Mouse (Mus musculus): Measurements from ENCODE around the gene Irgc1. TPM values are rescaled to one million over a fixed set of nuclear protein-coding genes. Genes with fewer than 3 reads are reported as not detected.

The Irgc1 gene
- polyA plus RNA-seq, 1 experiment from 2014 or later = not detected

GRCm38 (mm10) chr7:24435305-24435704 is 16.8 kb downstream of the Irgc1 start:
- ATAC-seq (replicated peaks; ENCODE audit: low FRiP score, low TSS enrichment, low read depth) (no peak), DNase-seq (ENCODE audit: low spot score) (no peak)
- Histone ChIP-seq H3K27ac (ENCODE audit: low read depth) (no peak overlapping the region), H3K9ac (ENCODE audit: low read length) (no peak overlapping the region), H3K4me3 (ENCODE audit: low read depth, low read length) (no peak overlapping the region), H3K36me3 (ENCODE audit: control insufficient read depth, insufficient read depth, low read length) (no peaks in the 10 kb centered on the region), H3K4me2 (ENCODE audit: low read length) (no peak overlapping the region), H3K9me3 (ENCODE audit: control insufficient read depth, low read length) (peaks cover 6% of the 10 kb centered on the region; the same call in 1 of the 2 replicates), H3K27me3 (replicated peaks; ENCODE audit: control insufficient read depth, insufficient read depth, low read length) (peaks cover 8% of the 10 kb centered on the region; the same call in 1 of the 2 replicates), H3K4me1 (replicated peaks; ENCODE audit: control insufficient read depth, insufficient read depth, low read length) (no peaks in the 10 kb centered on the region)
- WGBS = 74% methylated on average over 5 of the region's 5 CpGs

- H3K9me3 ChIP-seq (ENCODE audit: control insufficient read depth, low read length) = peaks cover 6% of the 10 kb centered on the region; the same call in 1 of the 2 replicates
- no peak overlapping the region for H3K9ac ChIP-seq (ENCODE audit: low read length)
- H3K4me1 ChIP-seq (replicated peaks; ENCODE audit: control insufficient read depth, insufficient read depth, low read length) = no peaks in the 10 kb centered on the region
- H3K27ac ChIP-seq (ENCODE audit: low read depth) = no peak overlapping the region
- H3K4me2 ChIP-seq (ENCODE audit: low read length) = no peak overlapping the region
- peaks cover 8% of the 10 kb centered on the region; the same call in 1 of the 2 replicates for H3K27me3 ChIP-seq (replicated peaks; ENCODE audit: control insufficient read depth, insufficient read depth, low read length)
- no peak overlapping the region for H3K4me3 ChIP-seq (ENCODE audit: low read depth, low read length)
- 50% methylated on average over 11 of the region's 11 CpGs for WGBS
- no peaks in the 10 kb centered on the region for H3K36me3 ChIP-seq (ENCODE audit: control insufficient read depth, insufficient read depth, low read length)
- DNase-seq (ENCODE audit: low spot score) (no peak), ATAC-seq (replicated peaks; ENCODE audit: low FRiP score, low TSS enrichment, low read depth) (no peak)
Measured at GRCm38 (mm10) chr7:24431713-24432112, 20.4 kb downstream of the Irgc1 start.

- H3K4me1 ChIP-seq (replicated peaks; ENCODE audit: control insufficient read depth, insufficient read depth, low read length) = no peaks in the 10 kb centered on the region
- WGBS = 94% methylated on average over 15 of the region's 15 CpGs
- no peak overlapping the region for H3K4me2 ChIP-seq (ENCODE audit: low read length)
- DNase-seq (ENCODE audit: low spot score) (no peak), ATAC-seq (replicated peaks; ENCODE audit: low FRiP score, low TSS enrichment, low read depth) (no peak)
- H3K9me3 ChIP-seq (ENCODE audit: control insufficient read depth, low read length) = peaks cover 6% of the 10 kb centered on the region; the same call in 1 of the 2 replicates
- H3K36me3 ChIP-seq (ENCODE audit: control insufficient read depth, insufficient read depth, low read length) = no peaks in the 10 kb centered on the region
- no peak overlapping the region for H3K9ac ChIP-seq (ENCODE audit: low read length)
- H3K27me3 ChIP-seq (replicated peaks; ENCODE audit: control insufficient read depth, insufficient read depth, low read length) = peaks cover 8% of the 10 kb centered on the region; the same call in 1 of the 2 replicates
- H3K4me3 ChIP-seq (ENCODE audit: low read depth, low read length) = no peak overlapping the region
- H3K27ac ChIP-seq (ENCODE audit: low read depth) = no peak overlapping the region
Measured at GRCm38 (mm10) chr7:24430551-24431345, 21.3 kb downstream of the Irgc1 start.

GRCm38 (mm10) chr7:24429413-24430112 is 22.5 kb downstream of the Irgc1 start:
- no peak for ATAC-seq (replicated peaks; ENCODE audit: low FRiP score, low TSS enrichment, low read depth)
- Histone ChIP-seq H3K4me3 (ENCODE audit: low read depth, low read length) (no peak overlapping the region), H3K4me2 (ENCODE audit: low read length) (no peak overlapping the region), H3K9me3 (ENCODE audit: control insufficient read depth, low read length) (peaks cover 6% of the 10 kb centered on the region; the same call in 1 of the 2 replicates), H3K9ac (ENCODE audit: low read length) (no peak overlapping the region), H3K36me3 (ENCODE audit: control insufficient read depth, insufficient read depth, low read length) (no peaks in the 10 kb centered on the region), H3K27ac (ENCODE audit: low read depth) (no peak overlapping the region), H3K27me3 (replicated peaks; ENCODE audit: control insufficient read depth, insufficient read depth, low read length) (peaks cover 8% of the 10 kb centered on the region; the same call in 1 of the 2 replicates), H3K4me1 (replicated peaks; ENCODE audit: control insufficient read depth, insufficient read depth, low read length) (no peaks in the 10 kb centered on the region)
- no peak for DNase-seq (ENCODE audit: low spot score)
- WGBS = 69% methylated on average over 16 of the region's 16 CpGs

GRCm38 (mm10) chr7:24428725-24429124 is 23.4 kb downstream of the Irgc1 start:
- DNase-seq (ENCODE audit: low spot score) (no peak), ATAC-seq (replicated peaks; ENCODE audit: low FRiP score, low TSS enrichment, low read depth) (no peak)
- no peaks in the 10 kb centered on the region for H3K36me3 ChIP-seq (ENCODE audit: control insufficient read depth, insufficient read depth, low read length)
- H3K27ac ChIP-seq (ENCODE audit: low read depth) = no peak overlapping the region
- H3K4me1 ChIP-seq (replicated peaks; ENCODE audit: control insufficient read depth, insufficient read depth, low read length) = no peaks in the 10 kb centered on the region
- 89% methylated on average over 5 of the region's 5 CpGs for WGBS
- peaks cover 6% of the 10 kb centered on the region; the same call in 1 of the 2 replicates for H3K9me3 ChIP-seq (ENCODE audit: control insufficient read depth, low read length)
- no peak overlapping the region for H3K9ac ChIP-seq (ENCODE audit: low read length)
- no peak overlapping the region for H3K4me3 ChIP-seq (ENCODE audit: low read depth, low read length)
- peaks cover 8% of the 10 kb centered on the region; the same call in 1 of the 2 replicates for H3K27me3 ChIP-seq (replicated peaks; ENCODE audit: control insufficient read depth, insufficient read depth, low read length)
- H3K4me2 ChIP-seq (ENCODE audit: low read length) = no peak overlapping the region

- H3K36me3 ChIP-seq (ENCODE audit: control insufficient read depth, insufficient read depth, low read length) = peaks cover 8% of the 10 kb centered on the region
- ATAC-seq (replicated peaks; ENCODE audit: low FRiP score, low TSS enrichment, low read depth) = no peak
- H3K4me3 ChIP-seq (ENCODE audit: low read depth, low read length) = no peak overlapping the region
- H3K4me1 ChIP-seq (replicated peaks; ENCODE audit: control insufficient read depth, insufficient read depth, low read length) = no peaks in the 10 kb centered on the region
- H3K4me2 ChIP-seq (ENCODE audit: low read length) = no peak overlapping the region
- DNase-seq (ENCODE audit: low spot score) = no peak
- H3K27ac ChIP-seq (ENCODE audit: low read depth) = no peak overlapping the region
- H3K27me3 ChIP-seq (replicated peaks; ENCODE audit: control insufficient read depth, insufficient read depth, low read length) = 0 out of 2 replicates have a peak, but pooled peaks cover under 1% of the 10 kb centered on the region
- 96% methylated on average over 8 of the region's 8 CpGs for WGBS
- H3K9ac ChIP-seq (ENCODE audit: low read length) = no peak overlapping the region
- H3K9me3 ChIP-seq (ENCODE audit: control insufficient read depth, low read length) = no peaks in the 10 kb centered on the region
Measured at GRCm38 (mm10) chr7:24427168-24427567, 24.9 kb downstream of the Irgc1 start.

- Histone ChIP-seq H3K9me3 (ENCODE audit: control insufficient read depth, low read length) (no peaks in the 10 kb centered on the region), H3K4me1 (replicated peaks; ENCODE audit: control insufficient read depth, insufficient read depth, low read length) (no peaks in the 10 kb centered on the region), H3K4me2 (ENCODE audit: low read length) (no peak overlapping the region), H3K27me3 (replicated peaks; ENCODE audit: control insufficient read depth, insufficient read depth, low read length) (no peaks in the 10 kb centered on the region), H3K27ac (ENCODE audit: low read depth) (no peak overlapping the region), H3K9ac (ENCODE audit: low read length) (no peak overlapping the region), H3K36me3 (ENCODE audit: control insufficient read depth, insufficient read depth, low read length) (peaks cover 17% of the 10 kb centered on the region), H3K4me3 (ENCODE audit: low read depth, low read length) (no peak overlapping the region)
- ATAC-seq (replicated peaks; ENCODE audit: low FRiP score, low TSS enrichment, low read depth) (no peak), DNase-seq (ENCODE audit: low spot score) (no peak)
- WGBS = 77% methylated on average over 9 of the region's 9 CpGs
Measured at GRCm38 (mm10) chr7:24425919-24426318, 26.2 kb downstream of the Irgc1 start.

- no peak overlapping the region for H3K9ac ChIP-seq (ENCODE audit: low read length)
- H3K9me3 ChIP-seq (ENCODE audit: control insufficient read depth, low read length) = no peaks in the 10 kb centered on the region
- no peaks in the 10 kb centered on the region for H3K4me1 ChIP-seq (replicated peaks; ENCODE audit: control insufficient read depth, insufficient read depth, low read length)
- ATAC-seq (replicated peaks; ENCODE audit: low FRiP score, low TSS enrichment, low read depth) = no peak
- H3K27me3 ChIP-seq (replicated peaks; ENCODE audit: control insufficient read depth, insufficient read depth, low read length) = no peaks in the 10 kb centered on the region
- no peak for DNase-seq (ENCODE audit: low spot score)
- H3K27ac ChIP-seq (ENCODE audit: low read depth) = no peak overlapping the region
- WGBS = 81% methylated on average over 12 of the region's 12 CpGs
- H3K36me3 ChIP-seq (ENCODE audit: control insufficient read depth, insufficient read depth, low read length) = peaks cover 22% of the 10 kb centered on the region
- no peak overlapping the region for H3K4me2 ChIP-seq (ENCODE audit: low read length)
- no peak overlapping the region for H3K4me3 ChIP-seq (ENCODE audit: low read depth, low read length)
Measured at GRCm38 (mm10) chr7:24423956-24424732, 28.0 kb downstream of the Irgc1 start.
